Mouse (Mus musculus) naive thymus-derived CD4-positive, alpha-beta T cell, adult 5 months (primary cell): Measurements from ENCODE around the gene Ppp1r11. TPM values are rescaled to one million over a fixed set of nuclear protein-coding genes. Genes with fewer than 3 reads are reported as not detected.

ENCODE experiments used
- polyA plus RNA-seq: library from polyadenylated mRNA; unstranded; fragments of 100-300 nt; shearing (Covaris generic); gene quantifications from one replicate; pipeline ENCODE4 v1.2.1, GENCODE M21; 2017

The Ppp1r11 gene
- polyA plus RNA-seq, result 108 TPM

DNA sequence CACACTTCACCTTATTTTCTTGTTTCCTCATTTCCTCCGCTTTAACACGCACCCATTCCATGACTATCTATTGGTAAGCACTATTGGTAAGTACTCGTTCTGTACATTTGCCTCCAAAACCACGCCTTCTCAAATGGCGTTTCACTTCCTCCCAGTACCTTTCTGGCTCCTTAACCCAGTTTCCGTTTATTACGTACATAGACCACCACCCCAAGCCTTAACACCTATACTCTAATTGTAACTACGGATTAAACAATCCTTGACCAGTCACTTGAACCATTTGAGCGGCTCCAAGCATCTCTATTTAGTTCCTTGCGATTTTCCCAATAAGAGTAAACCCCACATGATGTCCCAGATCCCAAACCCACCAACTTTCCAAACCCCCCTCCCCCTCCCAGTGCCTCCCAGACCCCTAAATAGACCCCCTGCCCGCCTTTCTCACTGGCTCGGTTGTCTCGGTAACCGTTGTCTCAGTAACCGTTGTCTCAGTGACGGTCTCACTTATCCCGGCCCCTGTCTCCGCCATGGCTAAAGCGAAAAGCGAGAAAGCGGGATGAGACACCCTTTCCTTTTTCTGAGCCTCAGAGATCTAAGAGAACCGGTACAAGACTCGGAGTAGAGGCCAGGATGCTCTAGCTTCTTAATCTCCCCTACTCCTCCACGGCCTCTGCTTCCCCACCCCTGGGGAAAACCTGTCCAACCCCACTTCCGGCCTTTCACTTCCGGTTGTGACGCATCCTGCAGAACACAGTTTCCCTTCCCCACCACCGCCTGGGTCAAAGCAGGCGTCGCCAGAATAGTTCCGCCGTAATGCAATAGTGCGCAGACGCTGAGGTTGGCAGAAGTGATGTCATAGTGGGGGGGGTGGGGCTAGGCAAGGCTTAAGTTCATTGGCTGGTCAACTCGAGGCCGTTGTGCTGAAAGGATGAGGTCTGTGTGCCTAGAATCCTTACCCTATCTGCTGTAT, at the start of gene Ppp1r11:
Ppp1r11 (minus strand) TSS at position 761 of the 967 bp plus-strand sequence.

GRCm38 (mm10) chr17:37000863-37001262, 49.3 kb upstream of the Ppp1r11 start, which contains the start of gene Zfp57:
Gene Zfp57 (plus strand): TSS chr17:37001163.

DNA sequence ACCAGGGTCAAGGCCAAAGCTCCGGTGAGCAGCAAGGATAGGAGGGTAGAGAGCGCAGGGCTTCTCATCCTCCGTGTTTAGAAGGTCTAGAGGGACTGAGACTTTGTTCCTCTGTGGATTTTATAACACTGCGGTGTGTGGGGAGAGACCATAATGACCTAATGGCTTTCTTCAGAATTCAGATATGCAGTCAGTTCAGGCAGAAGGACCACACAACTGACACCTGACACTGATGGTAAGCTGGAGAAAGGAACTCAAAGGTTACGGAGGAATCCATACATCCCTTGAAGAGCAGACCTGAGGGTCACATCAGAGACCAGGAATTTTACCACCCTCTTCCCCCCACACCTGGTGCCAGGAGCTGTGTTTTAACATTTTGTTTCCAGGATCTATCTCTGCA, 37.9 kb upstream of the Ppp1r11 start, which contains the start of gene H2-M5:
H2-M5 (minus strand) TSS at position 101 of the 400 bp plus-strand sequence.

DNA sequence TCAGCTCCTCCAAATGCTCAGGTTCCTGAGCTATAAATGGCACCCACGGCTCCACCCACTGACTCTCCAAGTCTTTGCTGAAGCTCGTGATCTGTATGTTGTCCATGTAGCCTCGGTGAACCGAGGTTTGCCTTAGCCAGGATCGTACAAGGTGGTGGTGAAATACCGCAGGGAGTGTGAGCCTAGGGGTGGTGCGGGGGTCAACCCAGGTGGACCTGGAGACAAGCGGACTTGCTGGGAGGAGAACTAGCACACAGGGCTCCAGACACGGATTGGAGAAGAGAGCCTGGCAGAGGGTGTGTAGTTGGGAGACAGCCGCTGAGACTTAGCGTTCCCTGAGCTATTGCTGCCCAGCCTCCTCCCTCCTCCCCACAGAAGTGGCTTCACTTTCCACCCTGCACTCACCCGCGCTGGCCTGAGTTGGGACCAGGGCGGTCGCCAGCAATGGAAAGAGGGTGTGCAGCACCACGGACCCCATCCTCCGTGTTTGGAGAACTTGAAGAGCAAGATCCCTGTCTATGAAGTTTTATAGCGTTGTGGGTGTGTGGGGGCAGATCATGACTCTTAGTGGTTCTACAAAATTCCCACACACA, 29.8 kb upstream of the Ppp1r11 start, which contains the start of gene 2410137M14Rik:
2410137M14Rik (minus strand) TSS at position 17 of the 593 bp plus-strand sequence.

DNA sequence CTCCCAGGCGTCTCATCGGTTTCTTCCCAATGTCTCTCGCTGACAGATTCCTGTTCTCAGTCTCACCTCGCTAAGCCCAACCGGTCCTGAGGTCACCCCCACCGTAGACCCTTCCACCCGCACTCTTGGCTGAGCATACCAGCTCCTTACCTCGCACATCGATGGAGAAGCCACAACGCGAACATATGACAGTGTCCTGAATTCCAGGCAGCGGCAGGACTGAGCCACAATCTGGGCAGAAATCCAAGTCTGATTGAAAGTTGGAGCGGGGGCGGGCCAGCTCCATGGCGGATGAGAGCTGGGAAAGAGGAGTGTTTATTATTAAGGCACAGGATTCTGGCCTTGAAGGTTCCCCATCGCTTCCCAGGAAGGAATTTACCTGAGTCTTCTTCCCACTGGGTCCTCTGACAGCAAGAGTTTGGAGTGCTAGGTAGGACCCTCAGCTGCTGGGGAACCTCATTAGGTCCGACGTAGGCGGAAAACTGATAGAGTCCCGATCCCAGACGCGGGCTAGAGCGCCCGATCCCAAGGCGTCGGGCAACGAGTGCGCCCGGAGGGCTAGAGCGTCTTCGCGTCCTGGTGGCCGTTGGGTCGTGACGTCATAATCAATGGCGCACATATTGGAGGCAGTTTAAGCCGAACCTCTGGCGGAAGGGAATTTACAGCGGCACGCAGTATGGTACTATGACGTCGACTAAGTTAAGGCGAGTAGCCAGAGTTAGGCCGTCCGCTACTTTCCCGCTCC, 6.6 kb upstream of the Ppp1r11 start, which contains the start of the genes Znrd1 and Znrd1as:
Znrd1 (minus strand) TSS at position 561 of the 745 bp plus-strand sequence.
Znrd1as (plus strand) TSS at position 594 of the 745 bp plus-strand sequence.

DNA sequence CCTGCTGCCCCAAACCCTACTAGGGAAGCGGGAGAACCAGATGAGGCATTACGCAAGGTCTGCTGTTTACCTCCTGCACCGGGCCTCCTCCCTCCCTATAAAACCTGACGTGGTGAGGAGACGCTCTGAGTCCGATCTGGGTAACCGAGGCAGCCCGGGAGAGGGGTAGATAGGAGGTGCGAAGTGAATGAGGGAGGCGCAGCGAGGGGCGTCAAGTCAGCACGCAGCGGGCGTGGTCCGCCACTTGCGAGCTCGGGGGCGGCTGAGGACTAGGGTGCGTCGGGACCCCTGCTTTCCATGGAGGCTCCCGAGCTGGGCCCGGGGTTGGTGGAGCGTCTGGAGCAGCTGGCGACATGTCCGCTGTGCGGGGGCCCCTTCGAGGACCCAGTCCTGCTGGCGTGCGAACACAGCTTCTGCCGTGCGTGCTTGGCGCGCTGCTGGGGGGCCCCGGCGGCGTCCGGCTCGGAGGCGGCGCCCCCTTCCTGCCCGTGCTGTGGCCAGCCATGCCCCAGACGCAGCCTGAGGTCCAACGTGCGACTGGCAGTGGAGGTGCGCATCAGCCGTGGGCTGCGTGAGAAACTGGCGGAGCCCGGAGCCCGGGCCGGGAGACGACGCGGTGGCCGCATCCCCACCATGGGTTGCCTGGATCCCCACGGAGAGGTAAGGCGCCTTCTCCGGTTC, 8.6 kb downstream of the Ppp1r11 start, which contains the start of gene Rnf39:
Rnf39 (plus strand) TSS at position 128 of the 681 bp plus-strand sequence.

Other genes starting within 250 kb of the Ppp1r11 start
- not detected for gene H2-M10.5, start 178.8 kb downstream of the Ppp1r11 start, polyA plus RNA-seq
- not detected for gene H2-M10.6, start 139.6 kb downstream of the Ppp1r11 start, polyA plus RNA-seq
- gene Trim26, start 114.6 kb downstream of the Ppp1r11 start, polyA plus RNA-seq, result 141 TPM
- 0.26 TPM for gene Trim15, start 84.5 kb downstream of the Ppp1r11 start, polyA plus RNA-seq
- gene Trim10, start 82.2 kb downstream of the Ppp1r11 start, polyA plus RNA-seq, result not detected
- gene Trim40, start 61.6 kb downstream of the Ppp1r11 start, polyA plus RNA-seq, result not detected
- gene Trim31, start 53.6 kb downstream of the Ppp1r11 start, polyA plus RNA-seq, result not detected
- gene Rnf39, start 8.8 kb downstream of the Ppp1r11 start, polyA plus RNA-seq, result 0.53 TPM
- gene Znrd1, start 6.8 kb upstream of the Ppp1r11 start, polyA plus RNA-seq, result 99.8 TPM
- 1.2 TPM for gene Znrd1as, start 6.9 kb upstream of the Ppp1r11 start, polyA plus RNA-seq
- gene 2410137M14Rik, start 29.5 kb upstream of the Ppp1r11 start, polyA plus RNA-seq, result not detected
- not detected for gene H2-M5, start 37.8 kb upstream of the Ppp1r11 start, polyA plus RNA-seq
- not detected for gene Zfp57, start 49.4 kb upstream of the Ppp1r11 start, polyA plus RNA-seq
- not detected for gene Mog, start 71.7 kb upstream of the Ppp1r11 start, polyA plus RNA-seq
- 15.7 TPM for gene Gabbr1, start 94.2 kb upstream of the Ppp1r11 start, polyA plus RNA-seq
- gene Olfr90, start 136.8 kb upstream of the Ppp1r11 start, polyA plus RNA-seq, result 0.16 TPM
- gene Olfr91, start 146.5 kb upstream of the Ppp1r11 start, polyA plus RNA-seq, result not detected
- not detected for gene Olfr92, start 168.3 kb upstream of the Ppp1r11 start, polyA plus RNA-seq
- not detected for gene Olfr93, start 209.8 kb upstream of the Ppp1r11 start, polyA plus RNA-seq
- gene Ubd, start 242.2 kb upstream of the Ppp1r11 start, polyA plus RNA-seq, result not detected
- gene Olfr94, start 249.3 kb upstream of the Ppp1r11 start, polyA plus RNA-seq, result not detected